Mouse (Mus musculus): ENCODE results near the gene March5.
A peak's percentile ranks its signal among the peaks of the same experiment; 100 is the strongest.
"Not testable (repeated sequence)": the region's sequence is repeated elsewhere in the genome, so short reads cannot be mapped to it uniquely, and the experiment has no call there.

The March5 gene

GRCm38 (mm10) chr19:37207303-37208175 lies at the start of gene March5:
March5 (plus strand) TSS chr19:37207543.
- DNase-seq (ENCODE audit: extremely low spot score, low spot score) = peak; percentile 91

GRCm38 (mm10) chr19:37172096-37172495 lies 35.2 kb upstream of the March5 start:
- DNase-seq (ENCODE audit: extremely low spot score, low spot score) = no peak

GRCm38 (mm10) chr19:37172566-37173130 lies 34.7 kb upstream of the March5 start:
- DNase-seq (ENCODE audit: extremely low spot score, low spot score) = no peak

- DNase-seq (ENCODE audit: extremely low spot score, low spot score) = no peak
Measured at GRCm38 (mm10) chr19:37173331-37174115, 33.8 kb upstream of the March5 start.

DNA sequence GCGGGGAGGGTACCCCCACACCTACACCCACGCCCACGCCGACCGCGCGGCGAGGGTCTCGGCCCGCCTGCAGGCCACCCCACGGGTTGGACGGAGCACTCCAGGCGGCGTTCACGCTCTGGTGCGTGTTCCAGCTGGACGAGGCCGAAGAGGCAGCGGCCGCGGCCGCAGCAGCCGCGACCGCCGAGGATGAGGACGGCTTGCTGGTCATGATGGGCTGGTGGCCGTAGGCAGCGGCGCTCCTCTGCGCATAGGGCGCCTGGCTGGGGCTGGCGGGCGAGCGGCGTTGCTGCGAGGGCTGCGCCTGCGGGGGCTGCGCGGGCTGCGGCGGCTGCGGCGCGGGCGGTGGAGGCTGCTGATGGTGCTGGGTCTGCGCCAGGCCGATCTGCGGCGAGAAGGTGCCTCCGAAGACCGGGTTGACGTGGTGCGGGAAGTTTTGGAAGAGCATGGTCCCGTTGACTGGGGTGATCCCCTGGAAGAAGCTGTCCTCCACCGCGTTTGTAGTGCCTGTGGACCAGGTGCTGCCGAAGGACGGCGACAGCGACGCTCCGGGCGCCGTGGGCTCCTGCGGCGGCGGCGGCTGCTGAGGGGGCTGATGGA lies 33.1 kb upstream of the March5 start:
- DNase-seq (ENCODE audit: extremely low spot score, low spot score) = peak; percentile 81

- no peak for DNase-seq (ENCODE audit: extremely low spot score, low spot score)
Measured at GRCm38 (mm10) chr19:37174716-37175435, 32.5 kb upstream of the March5 start.

DNA sequence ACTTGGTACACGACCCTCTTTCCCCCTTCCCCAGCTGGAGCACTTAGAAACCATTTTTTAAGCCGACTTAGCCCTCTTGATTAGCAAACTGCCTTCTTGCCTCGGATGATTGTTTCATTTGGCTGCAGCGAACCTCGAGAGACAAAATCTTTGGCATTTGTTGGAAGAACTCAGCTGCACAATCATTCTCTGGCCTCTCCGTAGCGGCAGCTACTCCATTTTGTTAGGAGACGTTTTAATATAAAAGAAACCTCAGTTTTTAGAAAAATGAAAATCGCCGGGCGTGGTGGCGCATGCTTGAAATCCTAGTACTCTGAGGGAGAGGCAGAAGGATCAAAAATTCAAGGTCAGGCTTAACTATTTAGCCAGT lies 31.9 kb upstream of the March5 start:
- peak; percentile 52 for DNase-seq (ENCODE audit: extremely low spot score, low spot score)

DNA sequence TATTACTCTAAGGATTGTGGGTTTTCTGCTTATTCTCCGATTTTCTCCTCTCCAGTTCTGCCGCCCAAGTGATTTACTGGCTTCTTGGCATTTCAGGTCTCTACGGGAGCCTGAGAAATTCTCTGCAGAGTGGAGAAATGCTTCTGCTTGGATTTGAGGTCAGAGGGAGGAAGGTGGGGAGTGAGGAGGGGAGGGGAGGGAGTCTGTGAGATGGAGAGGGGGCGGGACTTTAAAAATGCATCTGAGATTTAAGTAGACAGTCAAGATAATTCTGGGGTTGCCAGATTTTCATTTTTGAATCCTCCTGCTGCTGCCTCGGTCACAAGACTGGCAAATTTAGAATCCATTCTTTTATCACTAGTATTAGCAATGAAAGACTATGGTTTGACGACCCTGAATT lies 31.4 kb upstream of the March5 start:
- no peak for DNase-seq (ENCODE audit: extremely low spot score, low spot score)

DNA sequence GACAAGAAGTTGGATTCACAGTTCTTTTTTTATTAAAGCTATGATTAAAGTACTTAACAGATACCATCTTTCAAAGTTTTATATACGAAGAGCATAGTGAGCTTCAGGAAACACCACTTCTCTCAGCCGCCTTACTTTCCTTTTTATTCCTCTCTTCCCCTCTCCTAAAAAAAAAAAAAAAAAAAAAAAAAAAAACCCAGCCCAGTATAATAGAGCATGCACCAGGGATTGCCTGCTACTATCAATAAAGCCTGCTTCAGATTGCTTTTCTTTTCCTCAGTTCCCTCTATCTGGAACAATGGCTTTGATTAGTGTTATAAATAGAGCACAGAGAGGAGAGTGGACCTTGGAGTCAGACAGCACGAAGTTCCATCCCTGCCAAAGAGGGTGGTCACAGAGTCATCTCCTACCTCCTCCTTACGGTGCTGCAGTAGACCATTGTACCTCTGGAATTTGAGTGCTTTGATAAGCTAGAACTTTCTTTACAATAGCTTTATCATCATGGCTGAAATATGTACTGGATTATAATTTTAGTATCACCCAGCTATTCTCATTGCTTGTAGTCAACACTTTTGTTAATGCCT lies 30.4 kb upstream of the March5 start:
- no peak for DNase-seq (ENCODE audit: extremely low spot score, low spot score)

DNA sequence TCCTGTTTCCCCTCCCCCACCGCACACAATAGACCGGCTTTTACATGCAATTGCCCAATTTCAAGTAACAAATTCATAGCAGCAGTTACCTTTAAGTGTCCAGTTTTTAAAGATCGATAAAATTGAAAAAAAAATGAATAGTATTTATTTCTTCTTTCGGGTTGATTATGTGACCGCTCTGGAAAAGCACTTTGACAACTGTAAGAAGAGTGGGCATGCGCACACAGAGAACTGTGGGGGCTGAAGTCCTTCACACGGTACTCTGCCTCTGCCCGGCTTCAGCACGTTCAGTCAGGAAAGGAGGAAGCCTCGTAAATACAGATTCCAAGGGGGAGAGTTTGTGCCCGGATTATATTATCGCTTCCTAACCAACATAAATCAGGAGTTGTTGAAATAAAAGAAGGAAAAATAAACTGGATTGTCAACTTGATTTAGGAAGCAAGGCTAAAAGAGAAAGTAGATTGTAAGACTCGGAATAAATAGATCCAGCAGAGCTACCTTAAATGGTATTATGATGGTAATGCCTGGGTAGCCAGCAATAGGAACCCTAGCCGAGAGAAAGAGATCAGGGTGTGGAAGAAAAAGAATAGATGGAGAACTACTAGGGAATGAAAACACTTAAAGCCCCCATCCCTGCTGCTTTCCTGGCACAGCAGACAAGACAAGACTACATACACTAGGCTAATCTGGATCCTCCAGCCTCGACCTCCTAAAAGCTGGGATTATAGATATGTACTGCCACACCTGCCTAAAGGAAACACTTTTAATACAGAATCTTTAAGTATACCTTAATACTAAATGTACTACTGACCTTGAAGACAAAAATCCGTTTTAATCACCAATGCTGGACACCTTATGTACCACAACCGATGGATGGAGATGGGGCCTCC lies 29.3 kb upstream of the March5 start:
- DNase-seq (ENCODE audit: extremely low spot score, low spot score) = peak; percentile 39

- DNase-seq (ENCODE audit: extremely low spot score, low spot score) = no peak
Measured at GRCm38 (mm10) chr19:37188366-37188948, 18.9 kb upstream of the March5 start.

DNA sequence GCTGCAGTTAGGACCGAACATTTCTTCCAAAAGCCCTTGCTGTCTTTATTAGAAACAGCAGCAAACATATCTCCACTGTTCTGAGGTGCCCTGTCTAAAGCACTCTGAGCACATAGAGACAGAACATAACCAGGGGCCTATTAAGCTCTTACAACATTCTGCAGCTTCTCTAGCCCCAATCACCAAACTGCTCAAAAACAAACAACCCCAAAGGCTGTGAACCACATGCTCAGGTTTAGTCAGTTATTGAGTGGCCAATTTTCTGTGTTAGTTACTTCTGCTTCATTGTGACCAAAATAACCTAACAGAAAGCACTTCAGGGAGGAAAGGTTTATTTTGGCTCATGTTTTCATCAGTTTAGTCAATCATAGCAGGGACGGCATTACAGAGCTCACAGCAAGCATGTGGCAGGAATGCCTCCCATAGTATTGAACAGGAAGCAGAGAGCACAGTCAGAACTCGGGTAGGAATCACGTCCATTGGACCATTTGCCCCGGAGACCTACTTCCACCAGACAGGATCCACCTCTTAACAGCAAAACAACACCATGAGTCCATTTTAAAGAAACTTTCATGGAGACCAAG lies 14.8 kb upstream of the March5 start:
- no peak for DNase-seq (ENCODE audit: extremely low spot score, low spot score)

GRCm38 (mm10) chr19:37198165-37198880 lies 9.0 kb upstream of the March5 start:
- DNase-seq (ENCODE audit: extremely low spot score, low spot score) = no peak

GRCm38 (mm10) chr19:37199889-37200288 lies 7.5 kb upstream of the March5 start:
- DNase-seq (ENCODE audit: extremely low spot score, low spot score) = no peak

DNA sequence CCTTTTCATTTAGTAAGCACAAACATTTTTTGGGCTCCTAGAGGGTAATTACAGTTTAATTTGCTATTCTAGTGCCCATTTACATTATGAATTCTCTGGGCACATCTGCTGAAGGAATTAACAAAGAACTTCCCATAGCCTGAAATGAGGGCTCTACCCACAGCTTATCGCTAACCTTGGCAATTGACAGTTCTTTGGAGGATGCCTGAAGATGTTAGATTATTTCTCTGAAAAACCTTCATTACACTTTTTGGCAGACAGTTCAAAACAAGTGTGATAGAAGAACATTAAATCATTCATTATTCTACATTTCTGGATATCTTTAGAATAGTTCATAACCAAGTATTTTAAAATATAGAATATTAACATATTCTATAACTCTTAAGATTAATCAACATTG lies 4.0 kb upstream of the March5 start:
- DNase-seq (ENCODE audit: extremely low spot score, low spot score) = no peak

GRCm38 (mm10) chr19:37205155-37205554 lies 2.2 kb upstream of the March5 start:
- DNase-seq (ENCODE audit: extremely low spot score, low spot score) = not testable (repeated sequence)

- peak; percentile 62 for DNase-seq (ENCODE audit: extremely low spot score, low spot score)
Measured at GRCm38 (mm10) chr19:37206641-37207302, 571 bp upstream of the March5 start.
